Mouse (Mus musculus) embryonic fibroblast, embryonic 13.5 days (primary cell): ENCODE measurements around the gene Cpne2.

Source experiments
- CTCF ChIP-seq: IDR thresholded peaks from 2 replicates; pipeline ENCODE4 v1.5.1; 2011; ENCODE audit warnings: mild to moderate bottlenecking, control low read depth, low read length, moderate library complexity, borderline replicate concordance; ENCODE audit not compliant: insufficient read depth
- POLR2A ChIP-seq: IDR thresholded peaks from 2 replicates; pipeline ENCODE4 v1.6.1; 2011; ENCODE audit warnings: low read depth, mild to moderate bottlenecking, control low read depth, low read length, moderate library complexity

DNA sequence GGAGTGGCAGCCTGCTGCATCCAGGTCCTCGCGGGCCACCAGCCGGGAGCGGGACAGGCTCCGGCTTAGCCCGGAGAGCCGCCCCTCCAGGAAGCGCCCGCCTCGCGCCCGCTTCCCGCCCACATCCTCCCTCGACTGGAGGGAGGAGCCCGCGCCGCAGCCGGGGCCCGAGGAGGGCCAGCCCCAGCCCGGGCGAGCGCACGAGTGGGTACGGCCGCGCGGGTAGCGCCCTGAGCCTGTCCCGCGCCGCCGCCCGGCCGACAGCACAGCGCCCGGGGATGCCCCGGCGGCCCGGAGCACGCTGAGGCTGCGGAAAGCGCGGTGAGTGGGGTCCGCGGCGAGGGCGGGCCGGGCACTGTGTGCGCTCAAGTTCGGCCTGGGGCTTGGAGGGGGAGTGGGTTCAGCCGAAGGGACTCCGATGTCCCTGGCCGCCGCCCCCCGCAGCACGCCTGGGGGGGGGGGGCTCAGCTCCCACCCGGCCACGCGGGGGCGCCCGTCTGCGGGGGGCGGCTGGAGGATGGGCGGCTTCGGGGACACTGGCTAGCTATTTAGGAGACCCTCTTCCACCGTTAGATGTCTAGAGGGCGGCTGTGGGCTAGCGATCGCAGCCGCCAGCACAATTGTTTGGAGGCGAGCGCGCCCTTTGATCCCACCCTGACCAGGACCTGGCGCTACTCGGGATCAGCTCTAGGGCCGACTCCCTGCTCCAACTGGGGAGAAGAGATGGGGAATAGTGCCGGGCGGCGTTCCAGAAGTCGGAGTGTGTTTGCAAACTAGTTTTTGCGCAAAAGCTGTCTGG lies at the start of gene Cpne2:
- TF ChIP-seq POLR2A (peak; percentile 90), CTCF (no peak)
